Mouse (Mus musculus) ovary, postnatal 10 days (tissue): ENCODE measurements around the gene Tspan14.

Experiments
- DNase-seq: peaks from one replicate; pipeline ENCODE4 v3.0.0; 2022; ENCODE audit warnings: low spot score

Tspan14 gene

GRCm38 (mm10) chr14:40917632-40918031 lies 49.0 kb downstream of the Tspan14 start:
- DNase-seq = peak; percentile 96

GRCm38 (mm10) chr14:40916667-40917066 lies 49.9 kb downstream of the Tspan14 start:
- no peak for DNase-seq

- DNase-seq = no peak
These were observed 50.8 kb downstream of the Tspan14 start for GRCm38 (mm10) chr14:40915838-40916237.

- no peak for DNase-seq
These were observed 51.9 kb downstream of the Tspan14 start for GRCm38 (mm10) chr14:40914701-40915100.

GRCm38 (mm10) chr14:40913709-40914108 lies 52.9 kb downstream of the Tspan14 start:
- no peak for DNase-seq

GRCm38 (mm10) chr14:40911529-40911928 lies 55.1 kb downstream of the Tspan14 start:
- no peak for DNase-seq

- DNase-seq = no peak
These were observed 57.8 kb downstream of the Tspan14 start for GRCm38 (mm10) chr14:40908763-40909162.

- no peak for DNase-seq
These were observed 59.8 kb downstream of the Tspan14 start for GRCm38 (mm10) chr14:40906770-40907169.

GRCm38 (mm10) chr14:40905813-40906212 lies 60.8 kb downstream of the Tspan14 start:
- DNase-seq = no peak

- no peak for DNase-seq
These were observed 64.1 kb downstream of the Tspan14 start for GRCm38 (mm10) chr14:40902307-40903055.

- DNase-seq = no peak
These were observed 66.3 kb downstream of the Tspan14 start for GRCm38 (mm10) chr14:40900267-40900666.

GRCm38 (mm10) chr14:40897916-40898315 lies 68.7 kb downstream of the Tspan14 start:
- no peak for DNase-seq

GRCm38 (mm10) chr14:40895681-40896080 lies 70.9 kb downstream of the Tspan14 start:
- DNase-seq = no peak

GRCm38 (mm10) chr14:40894576-40895247 lies 71.9 kb downstream of the Tspan14 start:
- DNase-seq = peak; percentile 64

- no peak for DNase-seq
These were observed 72.7 kb downstream of the Tspan14 start for GRCm38 (mm10) chr14:40893884-40894283.

GRCm38 (mm10) chr14:40893196-40893595 lies 73.4 kb downstream of the Tspan14 start, which contains the start of gene Sh2d4b:
Sh2d4b (minus strand) TSS chr14:40893266.
- DNase-seq = no peak

GRCm38 (mm10) chr14:40892326-40892825 lies 74.2 kb downstream of the Tspan14 start:
- DNase-seq = no peak

- no peak for DNase-seq
These were observed 75.1 kb downstream of the Tspan14 start for GRCm38 (mm10) chr14:40891506-40891905.

- DNase-seq = no peak
These were observed 76.9 kb downstream of the Tspan14 start for GRCm38 (mm10) chr14:40889704-40890103.

- no peak for DNase-seq
These were observed 77.4 kb downstream of the Tspan14 start for GRCm38 (mm10) chr14:40889181-40889580.

GRCm38 (mm10) chr14:40886428-40887202 lies 80.0 kb downstream of the Tspan14 start:
- DNase-seq = no peak

GRCm38 (mm10) chr14:40885752-40886151 lies 80.9 kb downstream of the Tspan14 start:
- no peak for DNase-seq
